Mouse (Mus musculus) spleen, adult 2 months (tissue): ENCODE measurements around the gene Ppil1. TPM values are rescaled to one million over a fixed set of nuclear protein-coding genes. Genes with fewer than 3 reads are reported as not detected.

Experiments
- DNase-seq, 2 experiments: peaks; one replicate each; pipeline versions ENCODE4 v3.0.0 to v3.0.0-alpha.2; 2012 to 2021; ENCODE audit warnings: low spot score in 2 of 2, low read depth in 1 of 2
- H3K27ac ChIP-seq: fragments of 200-500 bp; 2 replicates; pipeline ENCODE4 v1.5.1; 2012; ENCODE audit warnings: low read length, inconsistent platforms; ENCODE audit not compliant: insufficient read depth
- H3K27me3 ChIP-seq: fragments of 200-500 bp; 2 replicates; pipeline ENCODE4 v1.6.1; 2012; ENCODE audit warnings: mild to moderate bottlenecking, moderate library complexity, low read length, inconsistent platforms; ENCODE audit not compliant: control insufficient read depth, insufficient read depth
- H3K36me3 ChIP-seq: fragments of 200-500 bp; 2 replicates; pipeline ENCODE4 v1.6.1; 2012; ENCODE audit warnings: mild to moderate bottlenecking, low read length, inconsistent platforms; ENCODE audit not compliant: control insufficient read depth, insufficient read depth
- H3K4me1 ChIP-seq: fragments of 200-500 bp; 2 replicates; pipeline ENCODE4 v1.6.1; 2011; ENCODE audit warnings: inconsistent platforms; ENCODE audit not compliant: control insufficient read depth, insufficient read depth, insufficient read length
- H3K4me3 ChIP-seq: fragments of 200-500 bp; 2 replicates; pipeline ENCODE4 v1.5.1; 2011; ENCODE audit warnings: mild to moderate bottlenecking, inconsistent platforms; ENCODE audit not compliant: insufficient read depth, insufficient read length; ENCODE audit errors: extremely low read depth
- CTCF ChIP-seq: fragments of 200-500 bp; IDR thresholded peaks from 2 replicates; pipeline ENCODE4 v1.5.1; 2011; ENCODE audit warnings: mild to moderate bottlenecking, inconsistent platforms; ENCODE audit not compliant: insufficient read depth, insufficient read length, insufficient replicate concordance; ENCODE audit errors: extremely low read depth
- POLR2A ChIP-seq: fragments of 200-500 bp; IDR thresholded peaks from 2 replicates; pipeline ENCODE4 v1.6.1; 2011; ENCODE audit warnings: low read depth, low read length, inconsistent platforms
- WGBS: fragments of 180-500 bp; shearing (Covaris S2); methylation state at CpG from one replicate; pipeline ENCODE4 v1.1.7; 2018; 5-methylcytosine and 5-hydroxymethylcytosine counted together
- polyA plus RNA-seq: library from polyadenylated mRNA; depleted of rRNA; stranded (reverse); fragments of >200 nt; gene quantifications from 2 replicates; pipeline ENCODE4 v1.2.3, GENCODE M21; 2012

Gene Ppil1
- polyA plus RNA-seq, 1 experiment = 24.8 TPM

DNA sequence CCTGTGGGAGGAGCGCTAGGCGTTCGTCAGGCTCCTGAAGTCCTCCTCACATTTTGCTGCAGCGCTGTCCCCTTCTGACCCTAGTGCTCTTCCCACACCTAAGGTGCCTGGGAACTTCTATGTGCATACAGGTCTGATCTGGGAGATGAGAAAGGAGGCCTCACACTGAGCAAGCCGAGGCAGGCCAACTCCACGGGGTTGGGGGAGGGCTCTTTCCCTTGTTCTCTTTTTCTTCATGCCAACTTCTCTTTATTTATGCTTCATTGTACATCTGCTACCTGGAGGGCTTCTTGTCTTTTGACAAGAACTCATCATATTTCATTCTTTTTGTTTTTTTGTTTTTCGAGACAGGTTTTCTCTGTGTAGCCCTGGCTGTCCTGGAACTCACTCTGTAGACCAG, 27.8 kb upstream of the Ppil1 start:
- H3K27me3 ChIP-seq = no peaks in the 10 kb centered on the region
- peaks cover 6% of the 10 kb centered on the region for H3K4me1 ChIP-seq
- H3K4me3 ChIP-seq = no peak overlapping the region
- H3K36me3 ChIP-seq = peaks cover 25% of the 10 kb centered on the region
- no peak for DNase-seq
- no peak for TF ChIP-seq CTCF
- no peak for TF ChIP-seq POLR2A
- WGBS = 72% methylated on average over 7 of the region's 7 CpGs
- H3K27ac ChIP-seq = peak overlapping the region; percentile 57

DNA sequence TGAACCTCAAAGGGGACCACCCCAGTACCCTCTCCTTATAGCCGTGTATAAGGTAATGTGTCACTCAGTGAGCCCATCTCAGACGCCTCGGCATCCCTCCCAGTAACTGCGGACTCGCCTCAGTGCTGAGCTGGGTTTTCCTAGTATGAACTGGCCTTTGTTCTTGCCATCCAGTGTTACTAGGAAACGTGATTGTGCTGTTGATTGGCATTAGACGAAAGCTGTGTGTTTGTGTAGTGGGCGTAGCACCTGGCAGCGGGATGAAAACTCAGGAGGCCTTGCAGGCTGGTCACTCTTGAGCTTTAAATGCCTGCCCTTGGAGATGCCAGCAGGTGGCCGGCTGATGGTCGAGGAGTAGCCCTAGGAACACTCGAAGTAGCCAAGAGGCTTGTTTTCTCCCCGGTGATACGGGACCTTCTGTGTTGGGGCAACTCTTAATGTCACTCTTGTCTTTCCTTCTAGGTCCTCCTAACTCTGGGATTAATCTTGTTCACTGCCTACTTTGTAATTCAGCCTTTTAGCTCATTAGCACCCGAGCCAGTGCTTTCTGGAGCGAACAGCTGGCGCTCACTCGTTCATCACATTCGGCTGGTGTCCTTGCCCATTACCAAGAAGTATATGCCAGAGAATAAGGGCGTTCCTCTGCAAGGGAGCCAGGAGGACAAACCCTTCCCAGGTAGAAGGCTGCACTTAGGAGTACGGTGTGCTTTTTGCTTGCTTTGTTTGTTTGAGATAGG, 18.4 kb upstream of the Ppil1 start:
- Histone ChIP-seq H3K27ac (no peak overlapping the region), H3K36me3 (peaks cover 18% of the 10 kb centered on the region), H3K27me3 (no peaks in the 10 kb centered on the region), H3K4me3 (no peak overlapping the region), H3K4me1 (peaks cover 2% of the 10 kb centered on the region; the same call in 1 of the 2 replicates)
- 93% methylated on average over 21 of the region's 21 CpGs for WGBS
- no peak for DNase-seq
- no peak for TF ChIP-seq CTCF
- no peak for TF ChIP-seq POLR2A

DNA sequence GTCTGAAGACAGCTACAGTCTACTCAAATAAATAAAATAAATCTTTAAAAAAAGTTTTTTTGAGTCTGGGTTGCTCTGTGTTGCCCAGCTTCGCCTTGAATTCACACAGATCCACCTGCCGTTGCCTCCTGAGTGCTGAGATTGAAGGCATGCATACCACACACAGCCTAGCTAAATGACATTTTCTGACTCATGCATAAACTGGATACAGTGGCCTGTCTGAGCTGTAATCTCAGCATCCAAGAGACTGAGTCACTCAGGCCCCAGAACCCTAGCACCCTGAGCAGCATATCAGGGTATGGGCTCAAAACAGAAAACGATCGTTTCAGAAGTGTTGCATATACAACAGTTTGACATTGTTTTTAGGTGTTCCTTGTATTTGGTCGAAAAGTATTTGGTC, 17.6 kb upstream of the Ppil1 start:
- no peak overlapping the region for H3K4me3 ChIP-seq
- TF ChIP-seq POLR2A (no peak), CTCF (no peak)
- H3K36me3 ChIP-seq = peaks cover 18% of the 10 kb centered on the region
- H3K4me1 ChIP-seq = peaks cover 2% of the 10 kb centered on the region; the same call in 1 of the 2 replicates
- no peak for DNase-seq
- no peaks in the 10 kb centered on the region for H3K27me3 ChIP-seq
- no peak overlapping the region for H3K27ac ChIP-seq
- 92% methylated on average over 5 of the region's 5 CpGs for WGBS

DNA sequence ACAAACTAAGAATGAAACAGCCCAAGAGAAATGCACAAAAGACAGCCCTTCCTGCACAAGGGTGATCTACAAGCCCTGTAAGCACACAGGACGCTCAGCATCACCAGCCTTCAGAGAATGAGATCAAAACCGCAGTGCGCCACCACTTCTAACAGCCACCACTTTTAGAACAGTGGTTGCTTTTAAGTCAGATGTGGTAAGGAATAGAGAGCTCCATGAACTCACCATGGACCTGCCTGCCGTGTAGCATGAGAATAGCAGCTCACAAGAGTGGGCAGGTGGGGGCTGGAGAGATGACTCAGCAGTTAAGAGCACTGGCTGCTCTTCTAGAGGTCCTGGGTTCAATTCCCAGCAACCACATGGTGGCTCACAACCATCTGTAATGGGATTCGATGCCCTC, 16.4 kb upstream of the Ppil1 start:
- WGBS = 77% methylated on average over 5 of the region's 5 CpGs
- peaks cover 2% of the 10 kb centered on the region; the same call in 1 of the 2 replicates for H3K4me1 ChIP-seq
- peak in 1 of 2 experiments; percentile 65 for DNase-seq
- H3K4me3 ChIP-seq = no peak overlapping the region
- H3K27me3 ChIP-seq = no peaks in the 10 kb centered on the region
- no peak overlapping the region for H3K27ac ChIP-seq
- TF ChIP-seq CTCF = no peak
- TF ChIP-seq POLR2A = no peak
- peaks cover 18% of the 10 kb centered on the region for H3K36me3 ChIP-seq

DNA sequence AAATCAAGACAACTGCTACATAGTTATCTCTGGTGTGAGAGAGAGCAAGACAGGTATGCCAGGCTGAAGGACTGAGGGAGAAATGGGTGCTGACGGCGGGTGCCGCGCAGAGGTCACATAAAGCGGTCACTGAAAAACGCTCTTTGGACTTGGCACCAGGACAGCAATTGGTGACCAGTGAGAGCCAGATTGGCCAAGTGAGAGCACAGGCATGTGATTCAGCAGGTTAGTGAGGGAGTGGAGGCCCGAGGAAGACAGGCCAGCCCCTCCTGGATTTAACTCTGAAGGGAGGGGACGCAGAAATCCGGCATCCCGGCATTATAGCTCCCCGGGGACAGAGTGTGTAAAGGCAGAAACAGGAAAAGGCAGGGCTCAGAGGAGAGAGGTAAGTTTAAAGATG, 9.9 kb upstream of the Ppil1 start:
- Histone ChIP-seq H3K27me3 (no peaks in the 10 kb centered on the region), H3K4me3 (no peak overlapping the region), H3K36me3 (0 out of 2 replicates have a peak, but pooled peaks cover 1% of the 10 kb centered on the region), H3K27ac (no peak overlapping the region), H3K4me1 (peaks cover 5% of the 10 kb centered on the region; the same call in 1 of the 2 replicates)
- WGBS = 88% methylated on average over 11 of the region's 11 CpGs
- TF ChIP-seq POLR2A = no peak
- DNase-seq = no peak

DNA sequence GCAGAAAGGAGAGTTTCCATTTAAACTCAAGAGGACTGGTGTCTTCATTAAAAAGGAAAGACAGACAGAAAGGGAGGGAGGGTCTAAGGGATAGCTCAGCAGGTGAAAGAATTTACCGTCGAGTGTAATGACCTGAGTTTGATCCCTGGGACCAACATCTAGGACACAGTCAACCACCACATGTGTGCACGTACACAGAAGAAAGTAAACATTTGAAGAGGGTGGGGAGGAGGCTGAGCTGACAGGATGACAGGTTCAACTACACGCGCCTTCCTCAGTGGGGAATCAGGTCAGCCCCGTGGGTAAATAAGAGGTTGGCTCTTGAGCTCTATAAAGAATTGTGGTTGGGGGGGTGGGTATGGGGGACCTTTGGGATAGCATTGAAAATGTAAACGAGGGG, 9.2 kb upstream of the Ppil1 start:
- H3K4me1 ChIP-seq = peaks cover 5% of the 10 kb centered on the region; the same call in 1 of the 2 replicates
- no peak for TF ChIP-seq CTCF
- no peak for TF ChIP-seq POLR2A
- H3K27me3 ChIP-seq = no peaks in the 10 kb centered on the region
- 0 out of 2 replicates have a peak, but pooled peaks cover 1% of the 10 kb centered on the region for H3K36me3 ChIP-seq
- 83% methylated on average over 7 of the region's 7 CpGs for WGBS
- DNase-seq = no peak
- H3K27ac ChIP-seq = no peak overlapping the region
- H3K4me3 ChIP-seq = no peak overlapping the region

DNA sequence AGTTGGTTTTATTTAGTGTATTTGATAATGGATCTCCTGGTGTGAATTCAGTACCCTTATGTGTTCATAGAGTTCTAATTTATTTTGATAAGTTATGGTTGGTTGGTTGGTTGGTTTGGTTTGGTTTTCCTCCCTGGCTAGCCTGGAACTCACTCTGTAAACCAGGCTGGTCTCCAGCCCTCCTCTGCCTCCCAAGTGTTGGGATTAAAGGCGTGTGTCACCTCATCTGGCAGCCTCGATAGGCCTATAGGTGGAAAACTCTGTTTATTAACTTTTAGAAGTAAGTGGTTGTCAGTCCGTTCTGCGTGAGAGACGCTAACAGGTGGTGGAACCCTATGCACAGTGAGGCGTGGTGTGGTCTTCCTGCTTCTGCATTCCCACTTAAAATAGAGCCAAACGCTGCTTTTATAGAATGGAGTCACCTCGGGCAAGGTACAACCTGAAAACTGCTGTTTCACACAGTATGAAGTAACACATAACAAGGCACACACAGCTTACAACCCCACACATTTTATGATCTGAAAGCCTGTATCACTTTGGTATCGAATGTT, 6.2 kb upstream of the Ppil1 start:
- no peaks in the 10 kb centered on the region for H3K36me3 ChIP-seq
- H3K4me1 ChIP-seq = peaks cover 3% of the 10 kb centered on the region; the same call in 1 of the 2 replicates
- peak overlapping the region; percentile 92 for H3K27ac ChIP-seq
- H3K4me3 ChIP-seq = peak overlapping the region; percentile 17; the same call in 1 of the 2 replicates
- 40% methylated on average over 9 of the region's 9 CpGs for WGBS
- H3K27me3 ChIP-seq = no peaks in the 10 kb centered on the region
- DNase-seq = peak in 1 of 2 experiments; percentile 41
- TF ChIP-seq CTCF = no peak
- no peak for TF ChIP-seq POLR2A
